ENCODE assay signal across 28 mouse cellular contexts in the genomic region with DNA sequence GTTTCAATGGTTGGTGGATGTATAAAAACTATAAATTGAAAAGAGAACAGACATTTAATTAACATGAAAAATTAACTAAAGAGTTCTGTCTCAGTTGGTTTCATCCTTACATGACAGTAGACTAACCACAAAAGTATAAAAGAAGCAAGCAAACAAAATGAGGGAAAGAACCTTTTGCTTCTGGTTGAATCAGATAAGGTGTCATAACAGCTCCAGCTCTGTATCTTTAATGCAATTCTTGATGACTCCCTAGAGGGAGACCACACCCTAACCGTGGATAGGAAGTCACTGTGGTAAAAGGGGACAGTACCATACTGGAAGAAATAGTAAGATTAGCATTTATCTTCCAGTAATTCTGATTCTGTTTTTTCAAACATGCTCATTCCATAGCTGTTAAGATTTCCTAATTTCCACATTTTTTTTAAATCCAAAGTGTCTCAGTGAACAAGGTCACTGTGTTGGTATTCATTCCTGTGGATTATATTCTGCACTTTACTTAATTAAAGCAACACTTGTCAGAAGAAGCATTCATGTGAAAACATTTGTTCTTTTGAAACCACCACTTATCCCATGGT. TPM values are rescaled to one million over a fixed set of nuclear protein-coding genes. Genes with fewer than 3 reads are reported as not detected.
A peak's percentile ranks its signal among the peaks of the same experiment; 100 is the strongest.
DNase-seq lines count a peak whose midpoint lies in the region; ATAC-seq and TF ChIP-seq lines count a peak whose summit lies in the region.
"Not testable (repeated sequence)": the region's sequence is repeated elsewhere in the genome, so short reads cannot be mapped to it uniquely, and the experiment has no call there.
"Had no signal": no experiment of that assay in that cellular context is flagged by ENCODE, and none has a peak within 500 bp of the region (broad histone marks: within the 10 kb centered on the region; RNA-seq: fewer than 3 reads in every experiment).

No protein-coding gene starts in this region.

- H3K27ac ChIP-seq in liver, embryonic 13.5 days; liver, embryonic 16.5 days (ENCODE audit: low read length): not testable (repeated sequence)

- not testable (repeated sequence) for H3K9me3 ChIP-seq in G1E (replicated peaks); liver, embryonic 13.5 days (replicated peaks); liver, embryonic 16.5 days (replicated peaks; ENCODE audit: control insufficient read depth, low read length)

- peak; percentile 97 for ATAC-seq in G1E (ENCODE audit: extremely low read depth, insufficient number of reproducible peaks, low FRiP score, poor library complexity, severe bottlenecking)
- peak; percentile 98 for ATAC-seq in activated CD4-positive, CD25-positive, alpha-beta regulatory T cell, adult 4 months
- peak; percentile 42; the same call in 1 of the 2 replicates for ATAC-seq in granulocyte monocyte progenitor cell, adult 5-6 weeks (replicated peaks; ENCODE audit: poor library complexity, severe bottlenecking)
- peak; percentile 97 for ATAC-seq in inflammation-experienced regulatory T-cells, adult 6 months
- peak; percentile 97 for ATAC-seq in liver, embryonic 13.5 days (ENCODE audit: low read depth)
- ATAC-seq in liver, embryonic 16.5 days (ENCODE audit: low read depth): peak; percentile 91
- peak; percentile 99 for ATAC-seq in megakaryocyte progenitor cell, adult 5-6 weeks (replicated peaks; ENCODE audit: poor library complexity)

- not testable (repeated sequence) for H3K4me2 ChIP-seq in liver, embryonic 13.5 days; liver, embryonic 16.5 days (ENCODE audit: low read depth, low read length)

- DNase-seq in 416B (ENCODE audit: low read depth): peak; percentile 37
- DNase-seq in G1E (ENCODE audit: low spot score); liver, embryonic 13.5 days: not testable (repeated sequence)

- not testable (repeated sequence) for H3K4me1 ChIP-seq in G1E (ENCODE audit: insufficient read depth, low read depth, low read length); liver, embryonic 13.5 days (replicated peaks); liver, embryonic 16.5 days (ENCODE audit: control insufficient read depth, low read depth, low read length)

- 26% methylated on average over 1 of the region's 1 CpGs for WGBS in liver, embryonic 13.5 days (ENCODE audit: insufficient replicate concordance)
- WGBS in liver, embryonic 16.5 days (ENCODE audit: insufficient replicate concordance): 25% methylated on average over 1 of the region's 1 CpGs

- H3K4me3 ChIP-seq in G1E (ENCODE audit: low read depth, low read length); liver, embryonic 13.5 days (replicated peaks); liver, embryonic 16.5 days (ENCODE audit: low read depth, low read length): not testable (repeated sequence)

- not testable (repeated sequence) for TF ChIP-seq CTCF in G1E (IDR thresholded peaks at IDR 0.05; ENCODE audit: low read depth, low read length)

- not testable (repeated sequence) for H3K36me3 ChIP-seq in G1E (replicated peaks); liver, embryonic 13.5 days; liver, embryonic 16.5 days (ENCODE audit: control insufficient read depth, insufficient read depth)

- H3K27me3 ChIP-seq in G1E (ENCODE audit: insufficient read depth, low read length); liver, embryonic 13.5 days; liver, embryonic 16.5 days (ENCODE audit: control insufficient read depth, insufficient read depth, low read depth, low read length): not testable (repeated sequence)

- H3K9ac ChIP-seq in liver, embryonic 13.5 days; liver, embryonic 16.5 days (ENCODE audit: low read depth, low read length): not testable (repeated sequence)

RNA-seq across cellular contexts. Expression of gene Vmn1r3, which starts 24.6 kb away (rescaled TPM):
- total RNA-seq in G1E (2014; fragmentation: Nextera tagmentation): not detected in 2 replicates
- not detected in 2 replicates for total RNA-seq in G1E (2017)
- polyA plus RNA-seq in G1E (2012): not detected in 2 replicates
- polyA plus RNA-seq in activated CD4-positive, CD25-positive, alpha-beta regulatory T cell, adult 4 months (2017; shearing (Covaris generic)): not detected
- not detected in 2 replicates for total RNA-seq in granulocyte monocyte progenitor cell, adult 5-6 weeks (2014; fragmentation: Nextera tagmentation)
- total RNA-seq in granulocyte monocyte progenitor cell, adult 5-6 weeks (2017): not detected in 2 replicates
- not detected for polyA plus RNA-seq in inflammation-experienced regulatory T-cells, adult 6 months (2017; shearing (Covaris generic))
- not detected in 2 replicates for polyA plus RNA-seq in liver, embryonic 13.5 days (2015; fragmentation: Nextera tagmentation; extraction: Ambion mirVana)
- polyA plus RNA-seq in liver, embryonic 16.5 days (2015; fragmentation: Nextera tagmentation; extraction: Ambion mirVana): not detected in 2 replicates
- total RNA-seq in megakaryocyte progenitor cell, adult 5-6 weeks (2015): not detected in 2 replicates
- not detected in 2 replicates for total RNA-seq in megakaryocyte progenitor cell, adult 5-6 weeks (2017)
- total RNA-seq: adrenal gland, adult 18-20 months; ES-E14; gastrocnemius, adult 8-10 months; gastrocnemius, postnatal 25 days; heart, adult 2 months; heart, postnatal 14 days; heart, postnatal 4 days had no signal
- polyA plus RNA-seq: embryonic facial prominence, embryonic 12.5 days; embryonic facial prominence, embryonic 15.5 days; forebrain, embryonic 12.5 days; forebrain, embryonic 15.5 days; gonadal fat pad, adult 2 months; heart, adult 2 months; heart, embryonic 10.5 days; heart, embryonic 13.5 days; heart, embryonic 16.5 days; hindbrain, embryonic 12.5 days; hindbrain, embryonic 15.5 days; intestine, embryonic 16.5 days had no signal

RNA-seq across cellular contexts. Expression of gene Vmn1r2, which starts 42.6 kb away (rescaled TPM):
- total RNA-seq in G1E (2014; fragmentation: Nextera tagmentation) (1.6 TPM in 1 of 2 replicates, not detected in the other), G1E (2017) (0.81 TPM in 1 of 2 replicates, not detected in the other)
- not detected in 2 replicates for polyA plus RNA-seq in G1E (2012)
- polyA plus RNA-seq in activated CD4-positive, CD25-positive, alpha-beta regulatory T cell, adult 4 months (2017; shearing (Covaris generic)): not detected
- not detected in 2 replicates for total RNA-seq in granulocyte monocyte progenitor cell, adult 5-6 weeks (2014; fragmentation: Nextera tagmentation)
- not detected in 2 replicates for total RNA-seq in granulocyte monocyte progenitor cell, adult 5-6 weeks (2017)
- polyA plus RNA-seq in inflammation-experienced regulatory T-cells, adult 6 months (2017; shearing (Covaris generic)): not detected
- not detected in 2 replicates for polyA plus RNA-seq in liver, embryonic 13.5 days (2015; fragmentation: Nextera tagmentation; extraction: Ambion mirVana)
- polyA plus RNA-seq in liver, embryonic 16.5 days (2015; fragmentation: Nextera tagmentation; extraction: Ambion mirVana): not detected in 2 replicates
- not detected in 2 replicates for total RNA-seq in megakaryocyte progenitor cell, adult 5-6 weeks (2015)
- total RNA-seq in megakaryocyte progenitor cell, adult 5-6 weeks (2017): not detected in 2 replicates
- total RNA-seq: adrenal gland, adult 18-20 months; adrenal gland, postnatal 10 days; adrenal gland, postnatal 36 days; ES-E14; gastrocnemius, adult 8-10 months; gastrocnemius, postnatal 25 days; heart, adult 2 months; heart, postnatal 14 days; heart, postnatal 4 days had no signal
- polyA plus RNA-seq: embryonic facial prominence, embryonic 12.5 days; embryonic facial prominence, embryonic 15.5 days; forebrain, embryonic 12.5 days; forebrain, embryonic 15.5 days; gonadal fat pad, adult 2 months; heart, adult 2 months; heart, embryonic 10.5 days; heart, embryonic 13.5 days; heart, embryonic 16.5 days; hindbrain, embryonic 12.5 days; hindbrain, embryonic 15.5 days; intestine, embryonic 16.5 days had no signal

Comparison
In these comparisons a context has a peak if more than half of its experiments do, and no peak if none do; other contexts are left out.
1. ATAC-seq: peak in every context shown above with its lines; median percentile 99 in megakaryocyte progenitor cell, adult 5-6 weeks; 98 in activated CD4-positive, CD25-positive, alpha-beta regulatory T cell, adult 4 months; 97 in G1E; 97 in inflammation-experienced regulatory T-cells, adult 6 months; 97 in liver, embryonic 13.5 days; 91 in liver, embryonic 16.5 days; 42 in granulocyte monocyte progenitor cell, adult 5-6 weeks.